Mouse (Mus musculus) hindbrain, embryonic 14.5 days (tissue): ENCODE results near the gene 1700007K13Rik. TPM values are rescaled to one million over a fixed set of nuclear protein-coding genes. Genes with fewer than 3 reads are reported as not detected.

Experiments used
- ATAC-seq: fragments of 200-750 bp; cut with Nextera tagmentation; 2 replicates; pipeline ENCODE4 v1.8.0; 2017; ENCODE audit warnings: moderate number of reproducible peaks, mild to moderate bottlenecking, moderate TSS enrichment, moderate library complexity; ENCODE audit not compliant: low FRiP score
- DNase-seq: peaks from one replicate; pipeline ENCODE4 v3.0.0-alpha.2; 2015; ENCODE audit warnings: low spot score
- H3K27ac ChIP-seq: fragments of 300-500 bp; sonication (generic); 2 replicates; pipeline ENCODE4 v1.5.1; 2014; ENCODE audit warnings: mild to moderate bottlenecking, moderate library complexity
- H3K27me3 ChIP-seq: fragments of 300-500 bp; sonication (generic); 2 replicates; pipeline ENCODE4 v1.6.1; 2014; ENCODE audit warnings: mild to moderate bottlenecking, low read length, mixed read lengths; ENCODE audit not compliant: control insufficient read depth, insufficient read depth
- H3K36me3 ChIP-seq: fragments of 300-500 bp; sonication (generic); replicated peaks from 2 replicates; pipeline ENCODE4 v1.6.1; 2014; ENCODE audit not compliant: control insufficient read depth, insufficient read depth
- H3K4me1 ChIP-seq: fragments of 300-500 bp; sonication (generic); replicated peaks from 2 replicates; pipeline ENCODE4 v1.6.1; 2014; ENCODE audit warnings: antibody characterized with exemption, low read length, mixed read lengths; ENCODE audit not compliant: control insufficient read depth, insufficient read depth
- H3K4me2 ChIP-seq: fragments of 300-500 bp; sonication (generic); replicated peaks from 2 replicates; pipeline ENCODE4 v1.6.1; 2014; ENCODE audit warnings: mild to moderate bottlenecking, moderate library complexity
- H3K4me3 ChIP-seq: fragments of 300-500 bp; sonication (generic); replicated peaks from 2 replicates; pipeline ENCODE4 v1.5.1; 2014; ENCODE audit warnings: mild to moderate bottlenecking, low read length
- H3K9ac ChIP-seq: fragments of 300-500 bp; sonication (generic); 2 replicates; pipeline ENCODE4 v1.6.1; 2014
- H3K9me3 ChIP-seq: fragments of 300-500 bp; sonication (generic); 2 replicates; pipeline ENCODE4 v1.6.1; 2016; ENCODE audit warnings: low read length; ENCODE audit not compliant: control insufficient read depth
- WGBS: fragments of 180-500 bp; shearing (Covaris S2); extraction: QIAGEN DNeasy Blood & Tissue Kit; methylation state at CpG from one replicate; pipeline ENCODE4 v1.1.7; 2014; 5-methylcytosine and 5-hydroxymethylcytosine counted together
- polyA plus RNA-seq: library from polyadenylated mRNA; unstranded; fragments of >200 nt; fragmentation: Nextera tagmentation; extraction: Ambion mirVana; gene quantifications from 2 replicates; pipeline ENCODE4 v1.2.1, GENCODE M21; 2014

Gene 1700007K13Rik
- polyA plus RNA-seq, 1 experiment from 2014 or later: 6.2 TPM

DNA sequence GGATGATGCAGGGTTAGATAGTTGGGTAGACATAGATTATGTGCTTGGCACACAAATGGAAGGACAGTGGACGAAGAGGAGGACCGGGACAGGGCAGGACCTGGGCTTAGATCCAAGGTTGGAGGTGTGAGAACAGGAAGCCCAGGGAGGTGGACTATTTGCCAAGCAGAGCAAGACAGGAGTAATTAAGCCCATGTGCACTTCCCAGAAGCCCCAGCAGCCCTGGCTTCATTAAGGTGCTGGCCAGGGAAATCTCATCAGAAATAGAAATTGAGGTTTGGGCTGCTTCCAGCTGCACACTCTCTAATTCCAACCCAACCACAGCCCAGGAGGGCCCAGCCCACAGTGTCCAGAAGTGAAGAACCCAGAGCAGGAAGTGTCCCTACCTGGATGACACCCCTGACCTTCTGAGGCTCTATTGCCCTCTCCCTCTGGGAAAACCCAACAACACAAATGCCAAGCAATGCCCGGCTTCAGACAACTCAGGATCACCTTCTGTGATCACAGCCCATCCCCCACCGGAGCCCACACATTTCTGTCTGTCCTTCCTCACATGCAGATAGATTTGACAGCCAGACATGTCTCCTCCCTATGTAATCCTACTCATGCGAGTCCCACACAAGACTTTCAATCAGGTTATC is 51.9 kb downstream of the 1700007K13Rik start:
- 91% methylated on average over 5 of the region's 5 CpGs for WGBS

DNA sequence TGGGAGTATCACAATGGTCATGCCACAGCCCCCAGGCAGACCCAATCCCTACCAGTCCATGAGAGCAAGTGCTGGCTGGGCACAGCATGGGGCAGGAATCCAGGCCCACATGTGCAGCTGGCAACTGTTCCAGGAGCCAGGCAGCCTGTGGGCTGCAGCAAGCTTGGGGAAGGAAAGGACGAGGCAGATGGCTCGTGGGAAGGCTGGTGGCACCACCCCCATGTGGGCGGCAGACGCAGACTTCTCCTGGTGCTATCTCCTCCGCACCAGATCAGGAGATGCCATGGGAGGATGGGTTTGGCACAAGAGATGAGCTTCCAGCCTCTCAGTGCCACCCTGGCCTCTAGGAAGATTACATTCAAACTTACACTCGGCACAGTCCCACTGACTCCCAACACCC is 53.2 kb downstream of the 1700007K13Rik start:
- ATAC-seq: no peak

More for the DNA sequence above, 51.9 kb downstream of the 1700007K13Rik start:
- peaks cover 13% of the 10 kb centered on the region for H3K4me1 ChIP-seq
- ATAC-seq: no peak
- H3K9ac ChIP-seq: no peak overlapping the region
- DNase-seq: no peak
- no peak overlapping the region for H3K27ac ChIP-seq
- no peaks in the 10 kb centered on the region for H3K27me3 ChIP-seq
- H3K36me3 ChIP-seq: no peaks in the 10 kb centered on the region
- no peak overlapping the region for H3K4me2 ChIP-seq
- no peak overlapping the region for H3K4me3 ChIP-seq
- H3K9me3 ChIP-seq: no peaks in the 10 kb centered on the region

More for the DNA sequence above, 53.2 kb downstream of the 1700007K13Rik start:
- H3K27me3 ChIP-seq: no peaks in the 10 kb centered on the region
- no peak overlapping the region for H3K27ac ChIP-seq
- DNase-seq: no peak
- H3K9me3 ChIP-seq: no peaks in the 10 kb centered on the region
- no peak overlapping the region for H3K4me3 ChIP-seq
- H3K4me1 ChIP-seq: peaks cover 13% of the 10 kb centered on the region
- no peaks in the 10 kb centered on the region for H3K36me3 ChIP-seq
- 74% methylated on average over 6 of the region's 6 CpGs for WGBS
- H3K4me2 ChIP-seq: no peak overlapping the region
- H3K9ac ChIP-seq: no peak overlapping the region

Other genes with a start within 250 kb of the 1700007K13Rik start
- 15.5 and 15.9 TPM in 2 replicates for gene Ppp1r26, start 19.5 kb downstream of the 1700007K13Rik start, polyA plus RNA-seq
- gene Mrps2, start 1.7 kb upstream of the 1700007K13Rik start, polyA plus RNA-seq: 49.3 and 51.8 TPM in 2 replicates
- gene Gbgt1, start 30.6 kb upstream of the 1700007K13Rik start, polyA plus RNA-seq: 1.3 and 1.7 TPM in 2 replicates
- gene Gm10134, start 39.8 kb upstream of the 1700007K13Rik start, polyA plus RNA-seq: 0.90 and 2.9 TPM in 2 replicates
- 92.9 and 95.5 TPM in 2 replicates for gene Ralgds, start 46.8 kb upstream of the 1700007K13Rik start, polyA plus RNA-seq
- gene Cel, start 97.1 kb upstream of the 1700007K13Rik start, polyA plus RNA-seq: not detected in 2 replicates
- gene Gtf3c5, start 117.4 kb upstream of the 1700007K13Rik start, polyA plus RNA-seq: 28.6 and 29.3 TPM in 2 replicates
- not detected in 2 replicates for gene Gfi1b, start 155.7 kb upstream of the 1700007K13Rik start, polyA plus RNA-seq
- 29.2 and 29.4 TPM in 2 replicates for gene Tsc1, start 174.9 kb upstream of the 1700007K13Rik start, polyA plus RNA-seq
- 4.1 and 6.2 TPM in 2 replicates for gene Spaca9, start 233.4 kb upstream of the 1700007K13Rik start, polyA plus RNA-seq
- gene Ak8, start 233.8 kb upstream of the 1700007K13Rik start, polyA plus RNA-seq: 2.2 and 2.7 TPM in 2 replicates